Mouse (Mus musculus): ENCODE results near the gene Plekhh2. TPM values are rescaled to one million over a fixed set of nuclear protein-coding genes. Genes with fewer than 3 reads are reported as not detected.

Plekhh2 gene
- total and polyA plus RNA-seq, 3 experiments = 1.4 to 2.0 (median 1.7) TPM

GRCm38 (mm10) chr17:84617953-84618352, 106.3 kb downstream of the Plekhh2 start:
- DNase-seq = no peak
- Histone ChIP-seq H3K27me3 (ENCODE audit: control insufficient read depth, insufficient read depth, low read length) (no peaks in the 10 kb centered on the region), H3K27ac (no peak overlapping the region), H3K4me3 (no peak overlapping the region), H3K4me1 (ENCODE audit: control insufficient read depth, insufficient read depth, low read length) (no peaks in the 10 kb centered on the region), H3K9ac (ENCODE audit: low read depth, low read length) (no peak overlapping the region), H3K79me2 (replicated peaks; ENCODE audit: control insufficient read depth, insufficient read depth, low read length) (no peaks in the 10 kb centered on the region), H3K36me3 (ENCODE audit: control insufficient read depth, insufficient read depth, low read length) (no peaks in the 10 kb centered on the region)
- WGBS = 91% methylated on average over 6 of the region's 6 CpGs
- TF ChIP-seq POLR2A (IDR thresholded peaks at IDR 0.05; ENCODE audit: insufficient read depth, low read depth, low read length) (no peak), CTCF (IDR thresholded peaks at IDR 0.05) (no peak), EP300 (IDR thresholded peaks at IDR 0.05; ENCODE audit: insufficient read depth, low read depth, low read length) (no peak)
- intact Hi-C loops (cut with DNase I) = no loop called here

GRCm38 (mm10) chr17:84619112-84619511, 107.4 kb downstream of the Plekhh2 start:
- Histone ChIP-seq H3K27ac (no peak overlapping the region), H3K9ac (ENCODE audit: low read depth, low read length) (no peak overlapping the region), H3K4me3 (no peak overlapping the region), H3K4me1 (ENCODE audit: control insufficient read depth, insufficient read depth, low read length) (no peaks in the 10 kb centered on the region), H3K79me2 (replicated peaks; ENCODE audit: control insufficient read depth, insufficient read depth, low read length) (no peaks in the 10 kb centered on the region), H3K36me3 (ENCODE audit: control insufficient read depth, insufficient read depth, low read length) (no peaks in the 10 kb centered on the region), H3K27me3 (ENCODE audit: control insufficient read depth, insufficient read depth, low read length) (no peaks in the 10 kb centered on the region)
- 83% methylated on average over 7 of the region's 7 CpGs for WGBS
- DNase-seq = no peak
- no peak for TF ChIP-seq EP300 (IDR thresholded peaks at IDR 0.05; ENCODE audit: insufficient read depth, low read depth, low read length)
- TF ChIP-seq POLR2A (IDR thresholded peaks at IDR 0.05; ENCODE audit: insufficient read depth, low read depth, low read length) = no peak
- no peak for TF ChIP-seq CTCF (IDR thresholded peaks at IDR 0.05)
- intact Hi-C loops (cut with DNase I) = no loop called here

- Histone ChIP-seq H3K36me3 (ENCODE audit: control insufficient read depth, insufficient read depth, low read length) (no peaks in the 10 kb centered on the region), H3K4me3 (no peak overlapping the region), H3K27ac (no peak overlapping the region), H3K27me3 (ENCODE audit: control insufficient read depth, insufficient read depth, low read length) (no peaks in the 10 kb centered on the region), H3K4me1 (ENCODE audit: control insufficient read depth, insufficient read depth, low read length) (no peaks in the 10 kb centered on the region), H3K79me2 (replicated peaks; ENCODE audit: control insufficient read depth, insufficient read depth, low read length) (no peaks in the 10 kb centered on the region), H3K9ac (ENCODE audit: low read depth, low read length) (no peak overlapping the region)
- WGBS = 83% methylated on average over 3 of the region's 3 CpGs
- TF ChIP-seq EP300 (IDR thresholded peaks at IDR 0.05; ENCODE audit: insufficient read depth, low read depth, low read length) = no peak
- no peak for TF ChIP-seq CTCF (IDR thresholded peaks at IDR 0.05)
- TF ChIP-seq POLR2A (IDR thresholded peaks at IDR 0.05; ENCODE audit: insufficient read depth, low read depth, low read length) = no peak
- no peak for DNase-seq
- intact Hi-C loops (cut with DNase I) = no loop called here
Observed at GRCm38 (mm10) chr17:84620076-84620475, 108.4 kb downstream of the Plekhh2 start.

GRCm38 (mm10) chr17:84620610-84621009, 108.9 kb downstream of the Plekhh2 start:
- Histone ChIP-seq H3K27me3 (ENCODE audit: control insufficient read depth, insufficient read depth, low read length) (no peaks in the 10 kb centered on the region), H3K4me1 (ENCODE audit: control insufficient read depth, insufficient read depth, low read length) (no peaks in the 10 kb centered on the region), H3K79me2 (replicated peaks; ENCODE audit: control insufficient read depth, insufficient read depth, low read length) (no peaks in the 10 kb centered on the region), H3K27ac (no peak overlapping the region), H3K4me3 (no peak overlapping the region), H3K9ac (ENCODE audit: low read depth, low read length) (no peak overlapping the region), H3K36me3 (ENCODE audit: control insufficient read depth, insufficient read depth, low read length) (no peaks in the 10 kb centered on the region)
- intact Hi-C loops (cut with DNase I) = no loop called here
- 77% methylated on average over 6 of the region's 6 CpGs for WGBS
- DNase-seq = no peak
- no peak for TF ChIP-seq CTCF (IDR thresholded peaks at IDR 0.05)
- no peak for TF ChIP-seq EP300 (IDR thresholded peaks at IDR 0.05; ENCODE audit: insufficient read depth, low read depth, low read length)
- no peak for TF ChIP-seq POLR2A (IDR thresholded peaks at IDR 0.05; ENCODE audit: insufficient read depth, low read depth, low read length)

- no peak for DNase-seq
- 79% methylated on average over 6 of the region's 6 CpGs for WGBS
- H3K36me3 ChIP-seq (ENCODE audit: control insufficient read depth, insufficient read depth, low read length) = no peaks in the 10 kb centered on the region
- TF ChIP-seq EP300 (IDR thresholded peaks at IDR 0.05; ENCODE audit: insufficient read depth, low read depth, low read length) (no peak), CTCF (IDR thresholded peaks at IDR 0.05) (no peak), POLR2A (IDR thresholded peaks at IDR 0.05; ENCODE audit: insufficient read depth, low read depth, low read length) (no peak)
- no peak overlapping the region for H3K9ac ChIP-seq (ENCODE audit: low read depth, low read length)
- H3K79me2 ChIP-seq (replicated peaks; ENCODE audit: control insufficient read depth, insufficient read depth, low read length) = no peaks in the 10 kb centered on the region
- no peaks in the 10 kb centered on the region for H3K27me3 ChIP-seq (ENCODE audit: control insufficient read depth, insufficient read depth, low read length)
- no peak overlapping the region for H3K27ac ChIP-seq
- H3K4me3 ChIP-seq = no peak overlapping the region
- no peaks in the 10 kb centered on the region for H3K4me1 ChIP-seq (ENCODE audit: control insufficient read depth, insufficient read depth, low read length)
- intact Hi-C loops (cut with DNase I) = no loop called here
Observed at GRCm38 (mm10) chr17:84621209-84621608, 109.5 kb downstream of the Plekhh2 start.

GRCm38 (mm10) chr17:84622028-84622427, 110.3 kb downstream of the Plekhh2 start:
- Histone ChIP-seq H3K36me3 (ENCODE audit: control insufficient read depth, insufficient read depth, low read length) (no peaks in the 10 kb centered on the region), H3K4me1 (ENCODE audit: control insufficient read depth, insufficient read depth, low read length) (no peaks in the 10 kb centered on the region), H3K9ac (ENCODE audit: low read depth, low read length) (no peak overlapping the region), H3K27ac (no peak overlapping the region), H3K79me2 (replicated peaks; ENCODE audit: control insufficient read depth, insufficient read depth, low read length) (no peaks in the 10 kb centered on the region), H3K27me3 (ENCODE audit: control insufficient read depth, insufficient read depth, low read length) (no peaks in the 10 kb centered on the region), H3K4me3 (no peak overlapping the region)
- peak; percentile 33 for TF ChIP-seq CTCF (IDR thresholded peaks at IDR 0.05)
- TF ChIP-seq POLR2A (IDR thresholded peaks at IDR 0.05; ENCODE audit: insufficient read depth, low read depth, low read length) = no peak
- WGBS = 69% methylated on average over 4 of the region's 4 CpGs
- intact Hi-C loops (cut with DNase I) = no loop called here
- DNase-seq = no peak

All from heart, adult 2 months (tissue).